Mouse (Mus musculus): ENCODE data around the gene Bbs7.
A peak's percentile ranks its signal among the peaks of the same experiment; 100 is the strongest.
"Not testable (repeated sequence)": the region's sequence is repeated elsewhere in the genome, so short reads cannot be mapped to it uniquely, and the experiment has no call there.

The Bbs7 gene

DNA sequence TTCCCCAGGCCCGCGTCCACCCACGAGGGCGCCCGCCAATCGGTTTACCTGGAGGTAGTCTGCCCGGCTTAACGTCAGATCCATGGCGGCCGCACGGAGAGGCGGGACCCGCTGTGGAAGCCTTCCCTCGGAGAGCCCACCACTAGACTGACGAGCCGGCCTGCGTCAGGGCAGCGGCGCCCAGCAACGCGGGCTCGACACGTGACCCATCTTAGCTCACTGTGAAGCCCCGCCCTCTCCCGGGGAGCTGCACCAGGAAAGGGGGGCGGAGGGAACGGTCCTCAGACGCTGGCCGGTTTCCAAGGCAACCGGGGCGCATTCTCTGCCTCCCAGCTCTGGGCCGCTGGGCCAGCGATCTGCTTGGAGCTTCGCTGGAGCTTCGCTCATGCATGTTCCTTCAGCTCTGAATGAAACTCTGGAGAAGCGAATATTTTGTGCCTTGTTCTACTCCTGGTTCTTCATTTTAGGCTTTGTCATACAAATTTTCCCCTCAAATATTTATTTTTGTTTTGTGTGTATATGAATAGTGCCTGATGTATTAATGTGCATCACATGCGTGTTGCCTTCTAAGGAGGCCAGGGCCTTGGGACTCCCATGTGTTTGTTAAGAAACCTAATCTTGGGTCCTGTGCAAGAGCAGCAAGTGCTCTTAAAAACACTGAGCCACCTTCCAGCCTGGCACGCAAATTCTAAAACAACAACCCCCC is at the start of gene Bbs7:
Bbs7 (minus strand) TSS at position 276 of the 706 bp plus-strand sequence.
- DNase-seq (ENCODE audit: low read depth, low spot score), result peak; percentile 88

DNA sequence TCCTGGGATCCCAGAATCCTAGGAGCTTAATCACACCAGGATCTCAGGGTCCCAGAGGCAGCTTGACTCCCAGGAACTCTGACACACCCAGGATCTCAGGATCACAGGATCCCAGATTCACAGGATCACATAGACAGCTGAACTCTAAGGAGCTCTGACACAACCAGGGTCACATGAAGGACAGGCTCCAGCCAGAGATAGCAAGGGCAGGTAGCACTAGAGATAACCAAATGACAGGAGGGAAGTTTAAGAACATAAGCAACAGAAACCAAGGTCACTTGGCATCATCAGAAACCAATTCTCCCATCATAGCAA is 31.9 kb upstream of the Bbs7 start:
- not testable (repeated sequence) for DNase-seq (ENCODE audit: low read depth, low spot score)

DNA sequence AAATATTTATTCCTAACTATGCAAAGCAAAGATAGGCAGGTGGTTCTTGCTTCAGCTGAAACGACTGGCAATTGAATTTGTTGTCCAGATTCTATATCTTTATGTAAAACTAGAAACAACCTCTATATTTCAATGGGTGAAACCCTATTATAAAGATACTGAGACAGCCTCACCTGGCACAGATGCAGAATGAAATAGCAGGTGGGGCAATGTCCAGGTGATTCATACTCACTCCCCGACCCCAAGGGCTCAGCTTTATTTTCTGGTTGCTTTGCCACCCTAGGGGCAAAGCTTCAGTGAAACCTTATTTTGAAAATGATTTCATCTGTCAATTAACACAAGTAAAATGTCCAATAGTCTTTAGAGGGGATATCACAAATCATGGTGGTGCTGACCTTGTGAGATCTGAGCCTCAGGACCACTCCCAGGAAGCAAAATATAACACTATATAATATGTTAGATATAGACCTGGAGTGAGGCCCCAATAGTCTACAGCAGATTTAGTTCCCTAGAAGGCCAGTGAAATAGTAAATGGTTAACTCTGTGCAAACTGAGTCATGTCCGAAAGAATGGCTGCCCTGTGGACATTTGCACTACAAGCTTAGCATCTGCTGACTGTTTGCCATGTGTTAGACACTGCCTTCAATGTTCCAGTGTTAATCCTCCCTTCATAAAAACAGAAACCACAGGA is 31.4 kb upstream of the Bbs7 start:
- no peak for DNase-seq (ENCODE audit: low read depth, low spot score)

DNA sequence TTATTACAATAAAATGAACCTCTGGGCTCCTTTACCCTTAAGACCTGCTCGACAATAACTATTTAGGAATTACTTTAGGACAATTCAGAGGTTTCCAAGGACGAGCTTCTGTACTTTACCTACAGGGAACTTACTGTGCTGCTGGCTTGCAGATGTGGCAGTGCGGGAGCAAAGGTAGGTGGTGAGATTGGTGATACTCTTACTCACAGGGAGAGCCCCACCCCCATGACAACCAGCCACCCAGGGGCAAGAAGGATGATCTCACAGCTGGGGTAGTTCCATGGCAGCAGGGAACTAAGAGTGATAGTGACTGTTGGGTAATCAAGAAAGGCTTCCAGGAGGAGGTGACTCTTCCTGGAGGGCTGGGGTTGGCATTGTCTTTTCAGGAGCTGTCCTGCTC is 30.1 kb upstream of the Bbs7 start:
- no peak for DNase-seq (ENCODE audit: low read depth, low spot score)

DNA sequence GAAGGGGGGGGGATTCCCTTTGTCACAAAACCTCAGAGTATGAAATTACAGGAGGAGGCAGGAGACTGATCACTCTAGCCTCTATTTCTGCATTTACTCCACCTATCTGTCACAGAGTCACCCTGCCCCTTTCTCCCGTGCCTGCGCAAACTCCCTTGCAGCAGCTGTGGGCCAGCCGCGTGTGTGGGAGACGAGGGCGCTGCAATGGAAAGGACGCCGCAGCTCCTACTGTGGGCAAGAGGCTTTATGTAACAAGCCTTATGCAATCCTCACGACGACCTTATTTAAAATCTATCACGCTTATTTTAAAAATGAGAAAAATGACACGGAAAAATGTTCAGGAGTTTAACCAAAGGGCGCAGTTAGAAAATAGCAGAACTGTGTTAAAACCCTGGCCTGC is 29.5 kb upstream of the Bbs7 start:
- no peak for DNase-seq (ENCODE audit: low read depth, low spot score)

DNA sequence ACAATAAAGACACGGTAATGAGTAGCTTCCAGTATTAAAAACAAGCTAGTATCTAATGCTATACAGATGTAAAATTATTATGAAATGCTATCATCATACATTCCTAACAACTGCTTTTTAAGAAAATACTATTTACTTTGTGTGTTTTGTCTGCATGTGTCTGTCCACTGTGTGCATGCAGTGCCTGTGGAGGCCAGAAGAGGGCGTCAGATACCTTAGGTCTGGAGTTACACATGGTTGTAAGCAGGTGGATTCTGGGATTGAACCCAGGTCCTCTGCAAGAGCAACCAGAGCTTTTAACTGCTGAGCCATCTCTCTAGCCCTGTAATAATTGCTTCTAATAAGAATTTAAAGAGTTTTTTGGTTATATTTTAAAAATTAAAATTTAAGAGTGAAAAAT is 27.5 kb upstream of the Bbs7 start:
- DNase-seq (ENCODE audit: low read depth, low spot score), result no peak

DNA sequence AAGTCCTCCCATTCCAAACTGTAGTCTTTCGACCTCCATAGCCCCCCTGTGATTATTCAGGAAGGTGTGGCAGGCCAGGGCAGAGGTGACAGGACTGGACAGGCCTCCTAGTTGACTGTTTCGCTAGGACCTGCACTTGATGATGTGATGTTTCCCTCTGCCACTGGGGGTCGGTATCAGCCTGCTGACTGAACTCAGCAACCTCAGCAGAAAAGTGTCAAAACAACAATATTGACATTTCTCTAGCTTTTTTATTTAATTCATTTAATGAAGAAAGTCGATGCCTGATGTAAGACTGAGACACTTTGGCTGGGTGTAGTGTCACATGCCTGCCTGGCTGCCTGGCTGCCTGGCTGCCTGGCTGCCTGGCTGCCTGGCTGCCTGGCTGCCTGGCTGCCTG is 22.2 kb upstream of the Bbs7 start:
- no peak for DNase-seq (ENCODE audit: low read depth, low spot score)

DNA sequence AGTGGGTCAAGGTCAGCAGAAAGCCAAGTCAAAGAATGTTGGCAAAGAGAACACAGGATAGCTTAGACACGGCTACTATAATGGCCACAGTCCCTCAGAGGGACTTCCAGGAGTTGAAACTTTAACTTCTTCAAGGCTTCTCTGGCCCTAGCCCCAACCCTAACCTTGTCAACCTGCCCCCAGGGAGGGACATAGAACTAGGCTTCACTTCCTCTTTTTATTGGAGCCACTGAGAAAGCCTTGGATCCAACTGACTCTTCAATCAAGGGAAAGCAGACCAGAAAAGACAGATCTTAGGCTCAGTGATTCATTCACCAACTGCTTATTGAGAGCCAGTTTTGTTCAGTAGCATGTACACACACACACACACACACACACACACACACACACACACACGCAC is 13.5 kb upstream of the Bbs7 start:
- DNase-seq (ENCODE audit: low read depth, low spot score), result no peak

DNA sequence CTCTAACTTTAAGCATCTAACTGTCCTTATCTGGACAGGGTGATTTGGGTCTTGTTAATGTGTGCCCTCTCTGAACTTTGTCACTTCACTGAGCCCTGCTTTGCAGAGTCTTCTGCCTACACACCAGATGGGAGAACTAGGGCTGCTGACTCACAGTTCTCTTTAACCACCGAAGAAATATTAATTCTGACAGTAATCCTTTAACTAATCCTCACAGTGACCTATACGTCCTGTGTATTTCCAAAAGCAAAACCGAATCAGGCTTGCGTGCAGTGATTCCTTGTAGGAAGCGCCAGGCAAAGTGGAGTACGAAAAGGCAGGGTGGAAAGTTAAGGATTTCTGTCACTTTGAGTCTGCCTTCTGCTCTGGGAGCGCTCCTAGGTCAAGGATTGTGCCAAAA is 4.9 kb upstream of the Bbs7 start:
- DNase-seq (ENCODE audit: low read depth, low spot score), result peak; percentile 86

DNA sequence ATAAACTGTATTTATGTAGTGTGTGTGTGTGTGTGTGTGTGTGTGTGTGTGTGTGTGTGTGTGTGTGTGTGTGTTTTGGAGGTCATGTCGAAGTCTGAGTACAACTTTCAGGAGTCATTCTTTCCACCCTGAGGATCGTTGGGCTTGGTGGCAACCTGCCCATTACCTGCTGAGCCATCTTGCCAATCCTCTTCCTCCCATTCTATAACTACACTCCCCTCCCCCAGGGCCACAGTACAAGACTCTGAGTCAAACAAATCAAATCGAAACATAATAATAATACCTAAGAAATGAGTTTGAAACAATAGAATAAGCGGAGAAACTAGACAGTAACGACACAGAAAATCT is 605 bp upstream of the Bbs7 start:
- no peak for DNase-seq (ENCODE audit: low read depth, low spot score)

DNA sequence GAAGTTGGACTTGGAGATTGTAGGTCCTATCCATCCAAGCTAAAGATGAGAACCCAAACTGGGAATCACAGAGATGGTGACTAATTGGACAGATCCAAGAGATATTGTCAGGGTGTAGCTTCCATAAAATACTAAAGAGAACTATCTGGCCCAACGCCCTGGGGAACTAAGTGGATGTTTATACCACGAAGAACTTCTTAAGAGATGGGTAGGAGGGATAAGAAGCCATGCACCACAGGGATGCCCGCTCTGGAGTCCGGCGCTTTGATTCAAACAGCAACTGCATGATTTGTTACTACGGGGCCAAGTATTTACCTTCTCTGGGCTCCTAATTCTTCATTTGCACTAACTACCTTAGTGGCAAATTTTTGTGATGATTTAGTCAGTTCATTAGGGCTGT is 590 bp downstream of the Bbs7 start:
- no peak for DNase-seq (ENCODE audit: low read depth, low spot score)

DNA sequence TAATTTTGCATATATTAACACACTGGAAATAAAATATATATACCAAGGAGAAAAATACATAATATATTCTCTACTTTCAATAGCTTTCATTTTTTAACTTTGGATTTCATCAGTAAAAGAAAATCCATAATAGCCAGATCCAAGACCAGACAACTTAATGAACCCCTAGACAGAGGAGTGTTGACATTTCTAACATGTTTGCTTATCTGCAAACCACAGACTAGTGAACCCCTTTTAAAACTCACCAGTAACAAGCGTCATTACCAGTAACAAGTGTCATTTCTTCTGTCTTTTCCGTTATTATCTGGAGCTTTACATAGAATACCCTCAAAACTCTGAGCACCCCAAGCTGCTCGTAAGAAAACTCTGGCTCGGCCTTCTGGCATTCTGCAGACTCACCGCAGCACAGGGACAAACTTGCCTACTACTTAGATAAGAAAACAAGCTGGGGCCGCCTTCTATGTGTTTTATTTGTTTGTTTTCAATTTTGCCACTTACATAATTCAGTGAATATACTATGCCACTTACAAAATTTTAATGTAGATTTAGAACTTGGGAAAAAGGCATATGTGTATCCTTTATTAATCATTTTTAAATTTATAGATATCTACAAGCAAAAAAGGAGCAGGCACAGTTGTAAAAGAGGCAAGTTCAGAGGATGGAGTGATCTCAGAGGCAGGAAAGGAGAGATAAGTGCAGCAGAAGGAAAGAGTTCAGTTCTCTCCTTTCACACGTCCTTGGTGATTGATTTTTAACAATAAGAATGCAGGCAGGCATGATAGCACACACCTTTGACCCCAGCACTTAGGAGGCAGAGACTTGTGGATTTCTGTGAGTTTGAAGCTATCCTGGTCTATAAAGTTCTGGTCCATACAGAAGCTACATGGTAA is 7.1 kb downstream of the Bbs7 start:
- no peak for DNase-seq (ENCODE audit: low read depth, low spot score)

DNA sequence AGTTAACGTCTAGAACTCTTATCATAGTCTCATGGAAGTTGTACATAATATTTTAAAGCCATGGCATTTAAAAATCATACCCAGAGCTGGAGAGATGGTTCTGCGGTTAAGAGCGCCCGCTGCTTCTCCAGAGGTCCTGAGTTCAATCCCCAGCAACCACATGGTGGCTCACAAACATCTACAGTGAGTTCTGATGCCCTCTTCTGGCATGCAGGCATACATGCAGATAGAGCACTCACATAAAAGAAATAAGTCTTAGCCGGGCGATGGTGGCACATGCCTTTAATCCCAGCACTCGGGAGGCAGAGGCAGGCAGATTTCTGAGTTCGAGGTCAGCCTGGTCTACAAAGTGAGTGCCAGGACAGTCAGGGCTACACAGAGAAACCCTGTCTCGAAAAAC is 13.5 kb downstream of the Bbs7 start:
- not testable (repeated sequence) for DNase-seq (ENCODE audit: low read depth, low spot score)

DNA sequence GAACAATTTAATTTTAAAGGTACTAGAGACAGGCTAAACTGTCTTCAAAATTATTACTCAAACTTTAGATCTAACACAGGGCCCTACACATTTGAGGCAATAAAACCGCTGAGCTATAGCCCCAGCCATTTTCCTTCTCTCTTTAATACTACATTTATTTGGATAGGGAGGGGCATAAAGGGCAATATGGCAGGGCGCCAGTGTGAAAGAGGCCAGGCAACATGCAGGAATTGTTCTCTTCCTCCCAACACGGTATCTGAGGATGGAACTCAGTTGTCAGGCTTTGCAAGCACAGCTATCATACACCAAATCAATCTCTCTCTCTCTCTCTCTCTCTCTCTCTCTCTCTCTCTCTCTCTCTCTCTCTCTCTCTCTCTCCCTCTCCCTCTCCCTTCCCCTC is 14.5 kb downstream of the Bbs7 start:
- no peak for DNase-seq (ENCODE audit: low read depth, low spot score)

DNA sequence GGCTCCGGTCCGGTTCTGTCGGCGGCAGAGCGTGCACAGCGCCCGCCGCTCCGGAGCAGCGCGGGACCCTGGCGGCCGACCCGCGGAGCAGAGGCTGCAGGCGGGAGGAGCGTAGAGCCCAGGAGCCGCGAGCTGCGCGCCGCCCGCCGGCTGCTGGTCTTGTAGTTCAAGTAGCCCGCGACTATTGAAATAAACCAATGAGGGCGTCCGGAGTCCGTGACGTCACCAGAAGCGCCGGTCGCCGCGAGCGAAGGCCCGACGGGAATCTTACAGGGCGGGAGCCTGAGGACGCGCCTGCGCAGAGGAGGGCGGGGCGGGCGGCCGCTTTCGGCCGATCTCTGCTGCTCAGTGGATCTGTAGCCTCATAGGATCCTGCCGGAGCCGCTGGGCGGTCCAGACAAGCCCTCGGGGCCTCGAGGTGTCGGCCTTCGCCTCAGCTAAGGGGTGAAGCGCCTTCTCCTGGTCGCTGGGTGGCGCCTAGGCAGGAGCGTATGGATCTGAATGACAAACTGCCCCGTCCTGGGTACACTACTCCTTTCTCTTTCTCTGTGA is 41.4 kb downstream of the Bbs7 start, which contains the start of gene Ccna2:
Ccna2 (minus strand) TSS at position 324 of the 552 bp plus-strand sequence.
- peak; percentile 85 for DNase-seq (ENCODE audit: low read depth, low spot score)

DNA sequence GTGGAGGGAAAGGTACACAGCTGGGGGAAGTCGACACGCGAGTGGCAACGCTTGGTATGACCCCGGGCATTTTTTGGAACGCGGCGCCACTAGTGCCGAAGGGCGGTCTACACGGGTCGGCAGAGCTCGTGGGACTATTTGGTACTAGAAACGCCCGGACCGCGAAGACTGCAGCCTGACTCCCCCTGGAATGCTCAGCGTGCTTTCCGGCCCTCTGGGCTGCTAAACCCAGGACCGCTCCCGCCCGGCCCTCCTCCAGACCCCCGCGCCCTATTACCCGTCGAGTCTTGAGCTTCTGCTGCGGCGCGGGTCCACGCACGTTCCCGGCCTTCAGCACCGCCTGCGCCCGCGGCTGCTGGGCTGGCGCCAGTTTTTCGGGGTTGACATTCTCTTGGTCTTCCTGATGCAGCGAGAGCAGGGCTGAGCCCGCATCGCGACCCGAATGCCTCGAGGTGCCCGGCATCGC is 41.9 kb downstream of the Bbs7 start:
- no peak for DNase-seq (ENCODE audit: low read depth, low spot score)

DNA sequence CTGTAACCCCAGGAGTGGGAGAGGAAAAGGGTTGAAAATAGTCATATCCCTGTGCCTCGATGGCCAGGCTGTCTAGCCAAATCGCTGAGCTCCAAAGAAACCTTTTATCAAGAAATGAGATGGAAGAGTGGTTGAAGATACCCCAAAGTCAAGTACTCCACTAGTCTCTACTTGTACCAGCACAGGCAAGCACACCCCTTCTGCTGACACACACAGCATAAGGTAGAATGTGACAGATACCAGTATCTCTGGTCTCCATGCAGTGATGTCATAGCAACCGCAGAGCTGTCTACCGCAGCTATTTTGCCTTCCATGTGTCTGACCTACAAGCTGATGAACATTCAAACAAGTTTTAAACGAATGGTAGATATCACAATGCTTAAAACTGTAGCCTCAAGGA is 43.4 kb downstream of the Bbs7 start:
- DNase-seq (ENCODE audit: low read depth, low spot score), result no peak

DNA sequence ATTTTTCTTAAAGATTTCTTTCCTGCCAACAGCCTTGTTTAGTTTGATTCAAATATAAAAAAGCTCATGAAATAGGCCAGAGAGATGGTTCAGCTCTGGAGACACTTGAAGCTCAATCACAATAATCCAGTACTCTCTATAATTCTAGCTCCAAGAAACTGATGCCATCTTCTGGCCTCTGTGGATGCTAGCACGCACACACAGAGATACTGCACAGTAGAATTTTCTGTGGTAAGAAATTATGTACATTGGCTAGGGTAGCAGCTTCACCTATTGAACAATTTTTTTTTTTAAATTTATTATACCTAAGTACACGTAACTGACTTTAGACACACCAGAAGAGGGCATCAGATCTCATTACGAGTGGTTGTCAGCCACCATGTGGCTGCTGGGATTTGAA is 49.6 kb downstream of the Bbs7 start:
- DNase-seq (ENCODE audit: low read depth, low spot score), result no peak

DNA sequence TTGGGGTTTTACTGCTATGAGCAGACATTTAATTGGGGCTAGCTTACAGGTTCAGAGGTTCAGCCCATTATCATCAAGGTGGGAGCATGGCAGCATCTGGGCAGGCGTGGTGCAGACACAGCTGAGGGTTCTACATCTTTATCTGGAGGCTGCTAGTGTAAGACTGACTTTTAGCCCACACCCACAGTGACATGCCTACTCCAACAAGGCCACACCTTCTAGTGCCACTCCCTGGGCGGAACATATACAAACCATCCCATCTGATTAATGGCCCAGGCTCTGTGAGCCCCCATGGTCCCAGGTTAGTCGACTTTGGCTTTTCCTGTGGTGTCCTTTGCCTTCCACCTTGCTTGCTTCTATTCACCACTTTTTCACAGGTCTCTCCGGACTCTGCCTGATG is 53.7 kb downstream of the Bbs7 start:
- no peak for DNase-seq (ENCODE audit: low read depth, low spot score)

DNA sequence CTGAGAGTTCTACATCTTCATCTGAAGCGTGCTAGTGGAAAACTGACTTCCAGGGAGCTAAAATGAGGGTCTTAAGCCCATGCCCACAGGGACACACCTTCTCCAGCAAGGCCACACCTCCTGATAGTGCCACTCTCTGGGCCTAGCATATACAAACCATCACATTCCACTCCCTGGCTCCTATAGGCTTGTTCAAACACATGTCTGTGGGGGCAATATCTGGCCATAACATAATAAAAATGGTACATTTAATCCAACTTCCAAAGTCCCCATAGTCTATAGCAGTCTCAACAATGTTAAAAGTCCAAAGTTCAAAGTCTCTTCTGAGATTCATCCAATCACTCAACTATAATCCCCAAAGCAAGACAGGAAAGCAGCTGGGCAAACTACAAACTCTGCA is 55.7 kb downstream of the Bbs7 start:
- DNase-seq (ENCODE audit: low read depth, low spot score), result no peak

DNA sequence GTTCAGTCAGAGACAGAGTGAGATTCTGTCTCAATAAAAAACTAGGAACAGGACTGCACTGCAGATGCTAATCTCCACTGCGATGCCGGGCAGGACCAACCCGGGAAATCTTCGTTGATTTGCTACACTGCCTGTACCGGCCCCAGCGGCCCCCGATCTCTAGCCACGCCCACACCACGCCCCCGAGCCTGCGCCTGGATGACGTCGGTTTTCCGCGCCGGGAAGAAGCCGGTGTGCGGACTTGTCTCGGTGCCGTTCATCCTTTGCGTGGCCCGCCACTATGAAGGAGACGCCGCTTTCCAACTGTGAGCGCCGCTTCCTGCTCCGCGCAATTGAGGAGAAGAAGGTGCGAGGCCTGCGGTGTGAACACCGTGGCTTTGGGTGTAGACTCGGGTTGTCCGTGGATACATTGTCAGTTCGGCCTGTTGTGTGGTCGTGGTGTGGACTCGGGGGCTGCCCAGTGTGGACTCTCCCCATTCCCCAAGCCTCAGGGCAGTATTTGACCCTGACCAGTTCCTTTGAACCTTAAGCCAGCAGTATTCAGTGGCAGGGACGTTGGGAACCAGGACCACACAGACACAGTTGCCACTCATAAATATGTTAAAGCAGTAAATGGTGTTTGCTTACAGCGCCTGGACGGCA is 60.8 kb downstream of the Bbs7 start, which contains the start of gene Exosc9:
Exosc9 (plus strand) TSS at position 201 of the 642 bp plus-strand sequence.
- peak; percentile 81 for DNase-seq (ENCODE audit: low read depth, low spot score)
